ENCODE assay signal across 8 mouse cellular contexts in genomic region chr2:24918930-24919838, GRCm38 (mm10). TPM values are rescaled to one million over a fixed set of nuclear protein-coding genes. Genes with fewer than 3 reads are reported as not detected.
DNase-seq lines count a peak whose midpoint lies in the region; ATAC-seq lines count a peak whose summit lies in the region.

Ehmt1 (minus strand) TSS chr2:24919614.

- H3K4me2 ChIP-seq in heart, embryonic 14.5 days (ENCODE audit: low read length), result peak within 1 kb of the TSS; percentile 84
- peak within 1 kb of the TSS; percentile 79 for H3K4me2 ChIP-seq in liver, embryonic 13.5 days
- H3K4me2 ChIP-seq in stomach, embryonic 16.5 days (ENCODE audit: low read depth, low read length), result peak within 1 kb of the TSS; percentile 77

- H3K36me3 ChIP-seq in heart, embryonic 14.5 days (ENCODE audit: control insufficient read depth, insufficient read depth, low read length), result no peaks in the 10 kb centered on the region
- no peaks in the 10 kb centered on the region for H3K36me3 ChIP-seq in liver, embryonic 13.5 days
- H3K36me3 ChIP-seq in stomach, embryonic 16.5 days (ENCODE audit: control insufficient read depth, insufficient read depth, low read length), result no peaks in the 10 kb centered on the region

- under 1% methylated on average over 105 of the region's 112 CpGs for WGBS in heart, embryonic 14.5 days
- WGBS in liver, embryonic 13.5 days (ENCODE audit: insufficient replicate concordance), result under 1% methylated on average over 102 of the region's 112 CpGs
- WGBS in stomach, embryonic 16.5 days, result under 1% methylated on average over 85 of the region's 112 CpGs

- no peaks in the 10 kb centered on the region for H3K9me3 ChIP-seq in heart, embryonic 14.5 days (ENCODE audit: control insufficient read depth, low read length)
- no peaks in the 10 kb centered on the region for H3K9me3 ChIP-seq in liver, embryonic 13.5 days (replicated peaks)
- no peaks in the 10 kb centered on the region for H3K9me3 ChIP-seq in stomach, embryonic 16.5 days (replicated peaks; ENCODE audit: control insufficient read depth, low read length)

- H3K4me1 ChIP-seq in brown adipose tissue, adult 24 weeks (ENCODE audit: control insufficient read depth, insufficient read depth, insufficient read length, low read length), result peaks cover 6% of the 10 kb centered on the region; the same call in 1 of the 2 replicates
- H3K4me1 ChIP-seq in heart, embryonic 14.5 days (ENCODE audit: control insufficient read depth in 2 of 2, insufficient read depth in 2 of 2, low read length in 2 of 2), result peaks cover 2 to 12% of the 10 kb centered on the region in 2 experiments; a peak in 3 of 4 replicates
- H3K4me1 ChIP-seq in liver, embryonic 13.5 days (replicated peaks), result peaks cover 23% of the 10 kb centered on the region
- peaks cover 9% of the 10 kb centered on the region for H3K4me1 ChIP-seq in stomach, embryonic 16.5 days (ENCODE audit: control insufficient read depth, insufficient read depth, low read length)

- ATAC-seq in heart, embryonic 14.5 days (ENCODE audit: insufficient number of reproducible peaks, insufficient read depth, low FRiP score, low read depth), result peak; percentile 98
- peak; percentile 99 for ATAC-seq in liver, embryonic 13.5 days (ENCODE audit: low read depth)
- peak; percentile 99 for ATAC-seq in stomach, embryonic 16.5 days (ENCODE audit: insufficient read depth, low FRiP score)

- DNase-seq in CD4-positive, CD25-positive, alpha-beta regulatory T cell, adult 2 months (ENCODE audit: low read depth, low spot score), result peak; percentile 97
- DNase-seq in fibroblast of lung, adult 2 months (ENCODE audit: low read depth), result peak; percentile 68
- DNase-seq in kidney, postnatal 14 days, result peak; percentile 98
- peak; percentile 93 for DNase-seq in liver, embryonic 13.5 days
- peak; percentile 92 for DNase-seq in neural tube, embryonic 10.5 days (ENCODE audit: extremely low spot score, low spot score)

- H3K9ac ChIP-seq in heart, embryonic 14.5 days (ENCODE audit: low read length), result peak within 1 kb of the TSS; percentile 93
- H3K9ac ChIP-seq in liver, embryonic 13.5 days, result peak within 1 kb of the TSS; percentile 95
- H3K9ac ChIP-seq in stomach, embryonic 16.5 days (ENCODE audit: low read length), result peak within 1 kb of the TSS; percentile 97

- H3K27ac ChIP-seq in brown adipose tissue, adult 24 weeks (replicated peaks; ENCODE audit: low read depth, low read length), result peak within 1 kb of the TSS; percentile 86
- H3K27ac ChIP-seq in heart, embryonic 14.5 days (replicated peaks in 1 of 2; ENCODE audit: control insufficient read depth in 1 of 2, insufficient read depth in 1 of 2, low read depth in 2 of 2, low read length in 2 of 2), result peak within 1 kb of the TSS; percentile 86 to 93
- peak within 1 kb of the TSS; percentile 88 for H3K27ac ChIP-seq in liver, embryonic 13.5 days
- peak within 1 kb of the TSS; percentile 93 for H3K27ac ChIP-seq in stomach, embryonic 16.5 days (ENCODE audit: low read length)

- peak within 1 kb of the TSS; percentile 93 for H3K4me3 ChIP-seq in brown adipose tissue, adult 24 weeks (ENCODE audit: insufficient read depth, low read depth, low read length)
- H3K4me3 ChIP-seq in heart, embryonic 14.5 days (ENCODE audit: control insufficient read depth in 1 of 2, insufficient read depth in 1 of 2, low read depth in 1 of 2, low read length in 2 of 2), result peak within 1 kb of the TSS; percentile 77 to 80
- H3K4me3 ChIP-seq in liver, embryonic 13.5 days (replicated peaks), result peak within 1 kb of the TSS; percentile 95
- peak within 1 kb of the TSS; percentile 96 for H3K4me3 ChIP-seq in stomach, embryonic 16.5 days (replicated peaks; ENCODE audit: low read length)

- H3K27me3 ChIP-seq in heart, embryonic 14.5 days (ENCODE audit: control insufficient read depth, insufficient read depth, low read length), result no peaks in the 10 kb centered on the region
- H3K27me3 ChIP-seq in liver, embryonic 13.5 days, result no peaks in the 10 kb centered on the region
- H3K27me3 ChIP-seq in stomach, embryonic 16.5 days (ENCODE audit: control insufficient read depth, insufficient read depth, low read length), result no peaks in the 10 kb centered on the region

RNA-seq across cellular contexts. Expression of gene Ehmt1, which starts in this region (rescaled TPM):
- 12.2 and 15.2 TPM in 2 replicates for polyA plus RNA-seq in brown adipose tissue, adult 24 weeks (2012; ENCODE audit: insufficient read depth, insufficient read length, missing spikeins)
- 49.7 and 53.4 TPM in 2 replicates for polyA plus RNA-seq in heart, embryonic 14.5 days (2014; fragmentation: Nextera tagmentation; extraction: Ambion mirVana)
- polyA plus RNA-seq in liver, embryonic 13.5 days (2015; fragmentation: Nextera tagmentation; extraction: Ambion mirVana), result 19.0 and 22.1 TPM in 2 replicates
- polyA plus RNA-seq in stomach, embryonic 16.5 days (2015; fragmentation: Nextera tagmentation; extraction: Ambion mirVana), result 66.6 and 67.6 TPM in 2 replicates

Comparison
In these comparisons a context has a peak if more than half of its experiments do, and no peak if none do; other contexts are left out.
1. Peak in every context shown above with its lines: DNase-seq, ATAC-seq, H3K4me3 ChIP-seq and H3K27ac ChIP-seq.